Mouse (Mus musculus): ENCODE results near the gene Gm20696. TPM values are rescaled to one million over a fixed set of nuclear protein-coding genes. Genes with fewer than 3 reads are reported as not detected.

Gm20696 gene
- polyA plus RNA-seq, 2 experiments: 2.0 to 5.9 TPM

DNA sequence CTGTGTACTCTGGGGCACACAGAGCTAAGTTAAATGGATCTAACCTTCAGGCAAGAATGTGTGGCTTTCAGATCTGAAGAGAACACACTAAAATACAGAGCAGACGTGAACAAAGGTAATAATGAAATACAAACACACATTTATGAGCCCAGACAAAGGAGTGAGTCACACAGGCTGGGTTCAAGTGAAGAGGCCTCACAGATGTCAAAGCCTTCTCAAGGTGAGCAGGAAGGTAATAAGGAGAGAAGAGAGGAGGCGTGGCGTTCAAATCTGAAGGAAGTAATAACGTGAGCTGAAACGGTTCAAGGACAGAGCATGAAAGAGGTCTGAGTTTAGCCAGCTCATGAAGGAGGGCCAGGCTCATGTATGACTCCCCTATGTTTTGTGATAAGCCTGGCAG is 445.4 kb downstream of the Gm20696 start:
- no peaks in the 10 kb centered on the region for H3K9me3 ChIP-seq (ENCODE audit: control insufficient read depth, low read length)
- no peak for DNase-seq (ENCODE audit: low spot score)
- H3K9ac ChIP-seq (ENCODE audit: low read depth, low read length, severe bottlenecking): no peak overlapping the region
- no peaks in the 10 kb centered on the region for H3K4me1 ChIP-seq (ENCODE audit: control insufficient read depth, insufficient read depth, low read length)
- ATAC-seq (ENCODE audit: low FRiP score, low read depth): no peak
- no peak overlapping the region for H3K4me2 ChIP-seq (replicated peaks; ENCODE audit: low read depth, low read length, severe bottlenecking)
- no peaks in the 10 kb centered on the region for H3K27me3 ChIP-seq (ENCODE audit: control insufficient read depth, insufficient read depth, low read length)
- no peak overlapping the region for H3K27ac ChIP-seq (replicated peaks; ENCODE audit: low read depth, low read length)
- WGBS: 76% methylated on average over 5 of the region's 5 CpGs
- H3K4me3 ChIP-seq (replicated peaks; ENCODE audit: low read length): no peak overlapping the region
- TF ChIP-seq POLR2A (IDR thresholded peaks at IDR 0.05; ENCODE audit: borderline replicate concordance, extremely low read depth, insufficient read depth, insufficient read length): no peak
- H3K36me3 ChIP-seq (ENCODE audit: control insufficient read depth, insufficient read depth, low read length): no peaks in the 10 kb centered on the region

DNA sequence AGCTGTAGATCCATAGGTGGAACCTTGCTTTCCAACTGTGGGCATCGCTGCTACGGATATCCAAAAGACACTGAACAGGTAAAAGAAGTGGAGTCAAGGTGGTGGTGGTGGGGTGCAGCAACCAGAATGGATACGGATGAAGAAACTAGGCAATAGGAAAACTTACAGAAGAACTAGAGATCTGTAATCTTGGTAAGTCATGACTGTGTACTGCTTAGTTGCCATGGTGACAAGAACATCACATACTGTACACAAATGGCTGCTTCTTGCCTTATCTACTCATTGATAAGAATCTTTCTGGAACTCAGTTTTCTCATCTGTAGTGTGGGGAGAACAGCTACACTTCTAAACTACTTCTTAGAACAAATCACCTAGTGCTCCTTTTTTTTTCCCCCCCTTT is 446.1 kb downstream of the Gm20696 start:
- Histone ChIP-seq H3K4me2 (replicated peaks; ENCODE audit: low read depth, low read length, severe bottlenecking) (no peak overlapping the region), H3K4me1 (ENCODE audit: control insufficient read depth, insufficient read depth, low read length) (no peaks in the 10 kb centered on the region), H3K27me3 (ENCODE audit: control insufficient read depth, insufficient read depth, low read length) (no peaks in the 10 kb centered on the region), H3K4me3 (replicated peaks; ENCODE audit: low read length) (no peak overlapping the region), H3K36me3 (ENCODE audit: control insufficient read depth, insufficient read depth, low read length) (no peaks in the 10 kb centered on the region), H3K9ac (ENCODE audit: low read depth, low read length, severe bottlenecking) (no peak overlapping the region), H3K9me3 (ENCODE audit: control insufficient read depth, low read length) (no peaks in the 10 kb centered on the region), H3K27ac (replicated peaks; ENCODE audit: low read depth, low read length) (no peak overlapping the region)
- ATAC-seq (ENCODE audit: low FRiP score, low read depth) (no peak), DNase-seq (ENCODE audit: low spot score) (no peak)
- 98% methylated on average over 3 of the region's 3 CpGs for WGBS
- TF ChIP-seq POLR2A (IDR thresholded peaks at IDR 0.05; ENCODE audit: borderline replicate concordance, extremely low read depth, insufficient read depth, insufficient read length): no peak

DNA sequence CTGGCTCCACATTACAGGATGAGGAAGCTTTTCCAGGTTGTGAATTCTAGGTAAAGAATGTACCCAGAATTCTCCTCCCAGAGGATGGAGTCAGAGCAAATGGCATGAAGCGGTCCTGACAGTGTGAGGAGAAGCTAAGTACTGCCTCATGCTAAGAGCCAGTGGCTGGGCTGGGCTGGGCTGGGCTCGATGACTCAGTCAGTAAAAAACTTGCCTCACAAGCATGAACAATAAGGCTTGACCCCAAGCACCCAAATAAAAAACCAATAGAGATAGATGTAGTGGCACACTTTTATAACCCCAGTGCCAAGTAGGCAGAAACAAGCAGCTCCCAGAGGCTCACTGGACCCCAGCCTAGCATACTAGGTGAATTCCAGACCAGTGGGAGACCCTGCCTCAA is 448.8 kb downstream of the Gm20696 start:
- no peak for TF ChIP-seq POLR2A (IDR thresholded peaks at IDR 0.05; ENCODE audit: borderline replicate concordance, extremely low read depth, insufficient read depth, insufficient read length)
- H3K27ac ChIP-seq (replicated peaks; ENCODE audit: low read depth, low read length): no peak overlapping the region
- H3K9me3 ChIP-seq (ENCODE audit: control insufficient read depth, low read length): no peaks in the 10 kb centered on the region
- WGBS: 68% methylated on average over 2 of the region's 2 CpGs
- no peak overlapping the region for H3K4me3 ChIP-seq (replicated peaks; ENCODE audit: low read length)
- no peak overlapping the region for H3K4me2 ChIP-seq (replicated peaks; ENCODE audit: low read depth, low read length, severe bottlenecking)
- DNase-seq (ENCODE audit: low spot score) (no peak), ATAC-seq (ENCODE audit: low FRiP score, low read depth) (no peak)
- no peaks in the 10 kb centered on the region for H3K36me3 ChIP-seq (ENCODE audit: control insufficient read depth, insufficient read depth, low read length)
- H3K27me3 ChIP-seq (ENCODE audit: control insufficient read depth, insufficient read depth, low read length): no peaks in the 10 kb centered on the region
- H3K4me1 ChIP-seq (ENCODE audit: control insufficient read depth, insufficient read depth, low read length): no peaks in the 10 kb centered on the region
- H3K9ac ChIP-seq (ENCODE audit: low read depth, low read length, severe bottlenecking): no peak overlapping the region

DNA sequence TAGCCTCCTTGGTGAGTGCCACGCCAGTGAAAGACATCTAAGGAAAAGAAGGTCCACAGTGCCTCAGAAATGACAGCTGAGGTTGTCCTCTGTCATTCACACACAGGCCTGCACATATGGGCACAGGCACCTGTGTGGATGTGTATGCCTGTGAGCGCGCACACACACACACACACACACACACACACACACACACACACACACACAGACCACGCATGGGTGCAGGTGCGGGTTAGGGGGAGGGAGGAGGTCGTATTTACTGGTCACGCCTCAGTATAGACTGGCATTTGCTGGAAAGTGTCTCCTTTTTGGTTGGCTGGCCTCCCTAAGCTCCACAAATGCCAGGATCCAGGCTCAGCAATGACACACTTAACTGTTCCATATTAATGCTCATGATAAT is 449.4 kb downstream of the Gm20696 start:
- Histone ChIP-seq H3K4me2 (replicated peaks; ENCODE audit: low read depth, low read length, severe bottlenecking) (no peak overlapping the region), H3K27ac (replicated peaks; ENCODE audit: low read depth, low read length) (no peak overlapping the region), H3K9me3 (ENCODE audit: control insufficient read depth, low read length) (no peaks in the 10 kb centered on the region), H3K9ac (ENCODE audit: low read depth, low read length, severe bottlenecking) (no peak overlapping the region), H3K36me3 (ENCODE audit: control insufficient read depth, insufficient read depth, low read length) (no peaks in the 10 kb centered on the region), H3K4me1 (ENCODE audit: control insufficient read depth, insufficient read depth, low read length) (no peaks in the 10 kb centered on the region), H3K4me3 (replicated peaks; ENCODE audit: low read length) (no peak overlapping the region), H3K27me3 (ENCODE audit: control insufficient read depth, insufficient read depth, low read length) (no peaks in the 10 kb centered on the region)
- no peak for TF ChIP-seq POLR2A (IDR thresholded peaks at IDR 0.05; ENCODE audit: borderline replicate concordance, extremely low read depth, insufficient read depth, insufficient read length)
- 89% methylated on average over 7 of the region's 7 CpGs for WGBS
- ATAC-seq (ENCODE audit: low FRiP score, low read depth) (no peak), DNase-seq (ENCODE audit: low spot score) (no peak)

DNA sequence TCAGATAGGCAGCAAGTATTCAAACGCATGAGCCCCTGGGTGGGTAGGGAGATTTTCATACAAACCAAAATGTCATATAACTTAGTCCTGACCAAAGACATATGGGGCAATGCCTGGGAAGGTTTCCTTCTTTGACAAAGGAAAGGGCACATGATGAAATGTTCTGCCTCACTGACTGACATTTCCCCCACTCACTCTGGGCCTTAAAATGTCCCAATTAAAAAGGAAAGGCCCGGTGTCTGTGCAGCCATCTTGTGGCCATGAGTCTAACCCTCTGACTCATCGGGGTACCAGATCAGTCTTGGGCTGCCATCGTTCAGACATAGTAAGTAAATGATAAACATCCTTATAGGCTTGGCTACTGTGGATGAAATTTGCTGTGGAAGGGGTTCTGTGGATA is 454.1 kb downstream of the Gm20696 start:
- no peaks in the 10 kb centered on the region for H3K36me3 ChIP-seq (ENCODE audit: control insufficient read depth, insufficient read depth, low read length)
- ATAC-seq (ENCODE audit: low FRiP score, low read depth): no peak
- H3K27ac ChIP-seq (replicated peaks; ENCODE audit: low read depth, low read length): no peak overlapping the region
- H3K4me3 ChIP-seq (replicated peaks; ENCODE audit: low read length): no peak overlapping the region
- no peak overlapping the region for H3K4me2 ChIP-seq (replicated peaks; ENCODE audit: low read depth, low read length, severe bottlenecking)
- no peak overlapping the region for H3K9ac ChIP-seq (ENCODE audit: low read depth, low read length, severe bottlenecking)
- TF ChIP-seq POLR2A (IDR thresholded peaks at IDR 0.05; ENCODE audit: borderline replicate concordance, extremely low read depth, insufficient read depth, insufficient read length): no peak
- H3K27me3 ChIP-seq (ENCODE audit: control insufficient read depth, insufficient read depth, low read length): no peaks in the 10 kb centered on the region
- H3K9me3 ChIP-seq (ENCODE audit: control insufficient read depth, low read length): no peaks in the 10 kb centered on the region
- peaks cover 1% of the 10 kb centered on the region for H3K4me1 ChIP-seq (ENCODE audit: control insufficient read depth, insufficient read depth, low read length)
- WGBS: 89% methylated on average over 4 of the region's 4 CpGs
- no peak for DNase-seq (ENCODE audit: low spot score)
